Mouse (Mus musculus): ENCODE measurements around the gene Gcm2.

The Gcm2 gene

DNA sequence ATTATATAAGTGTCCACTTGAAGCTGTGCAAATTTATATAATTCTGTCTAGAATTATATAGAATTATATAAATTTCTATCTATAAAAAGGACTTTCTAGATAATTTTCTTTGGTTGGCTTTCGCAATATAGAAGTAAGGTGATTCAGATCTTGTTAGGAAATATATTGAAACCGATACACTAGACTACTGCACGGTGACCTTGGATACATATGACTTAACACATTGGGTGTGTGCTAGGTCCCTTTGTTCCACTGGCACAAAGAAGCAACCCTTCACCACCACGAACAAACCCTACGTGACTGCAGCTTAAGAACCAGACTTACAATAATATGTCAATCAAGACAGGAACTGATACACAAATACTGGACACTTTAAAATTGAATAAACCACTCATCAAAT, 31.0 kb downstream of the Gcm2 start:
- DNase-seq (ENCODE audit: low read depth, low spot score), result no peak

- DNase-seq (ENCODE audit: low read depth, low spot score), result no peak
These were observed 31.4 kb downstream of the Gcm2 start, which contains the start of gene Mak for GRCm38 (mm10) chr13:41079421-41079780. Gene Mak (minus strand): TSS chr13:41079706.

- DNase-seq (ENCODE audit: low read depth, low spot score), result no peak
These were observed 32.0 kb downstream of the Gcm2 start for GRCm38 (mm10) chr13:41078690-41079420.

- no peak for DNase-seq (ENCODE audit: low read depth, low spot score)
These were observed 32.9 kb downstream of the Gcm2 start for GRCm38 (mm10) chr13:41077921-41078320.

DNA sequence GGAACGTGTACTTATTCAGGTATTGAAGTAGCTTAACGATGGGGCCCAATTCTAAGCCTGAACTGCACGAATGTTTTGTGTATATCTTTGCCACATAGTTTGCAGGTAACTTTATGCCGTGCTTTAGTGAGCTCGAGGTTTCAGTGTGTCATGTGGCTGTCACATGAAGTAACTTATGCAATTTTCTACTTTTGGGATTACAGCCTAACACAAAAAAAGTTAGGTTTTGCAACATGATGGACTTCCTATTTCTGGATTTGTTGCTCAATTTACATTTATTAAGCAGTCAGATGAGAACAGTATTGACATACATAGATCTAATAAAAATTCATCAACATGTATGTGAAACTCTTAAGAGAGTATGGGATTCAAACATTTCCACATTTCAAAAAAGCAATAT, 37.0 kb downstream of the Gcm2 start:
- DNase-seq (ENCODE audit: low read depth, low spot score), result no peak

DNA sequence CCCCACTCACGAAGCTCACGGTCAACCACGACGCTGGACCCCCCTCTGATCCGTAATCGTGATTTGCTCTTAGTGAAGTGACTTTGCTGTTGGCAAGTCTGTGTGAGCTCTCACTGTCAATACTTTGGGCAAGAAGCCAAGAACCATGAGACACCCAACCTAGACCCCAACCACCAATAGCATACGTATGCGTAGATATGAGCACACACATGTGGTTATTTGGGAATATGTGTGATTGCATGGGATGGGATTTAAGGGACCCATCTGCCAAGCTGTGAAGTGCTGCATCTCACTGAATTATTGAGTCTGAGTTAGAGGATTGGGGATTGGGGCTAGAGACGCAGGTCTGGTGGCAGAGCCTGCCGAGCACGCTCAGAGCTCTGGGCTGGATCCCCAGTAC, 39.2 kb downstream of the Gcm2 start:
- no peak for DNase-seq (ENCODE audit: low read depth, low spot score)

- DNase-seq (ENCODE audit: low read depth, low spot score), result no peak
These were observed 43.2 kb downstream of the Gcm2 start for GRCm38 (mm10) chr13:41067618-41068017.

DNA sequence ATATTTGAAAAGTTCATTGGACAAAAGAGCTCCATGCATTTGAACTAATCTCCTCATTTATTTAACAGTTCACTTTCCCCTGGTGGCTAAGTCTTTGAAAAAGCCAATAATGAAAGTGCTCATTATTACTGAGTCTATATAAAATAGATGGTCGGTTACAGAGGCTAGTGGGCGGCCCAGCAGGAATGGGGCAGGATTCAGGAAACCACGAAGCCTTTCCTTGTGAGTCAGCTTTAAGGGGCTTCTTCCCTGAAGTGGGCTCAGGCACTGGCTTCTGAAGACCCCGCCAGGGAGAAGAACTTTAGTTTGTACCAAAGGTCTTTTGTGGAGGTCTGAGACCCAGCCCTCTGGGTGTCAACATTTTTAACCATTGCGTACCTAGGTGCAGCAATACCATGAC, 58.9 kb downstream of the Gcm2 start:
- no peak for DNase-seq (ENCODE audit: low read depth, low spot score)
